Mouse (Mus musculus): ENCODE measurements around the gene Qrfp. TPM values are rescaled to one million over a fixed set of nuclear protein-coding genes. Genes with fewer than 3 reads are reported as not detected.

The Qrfp gene
- total RNA-seq, 2 experiments from 2014 or later = not detected

DNA sequence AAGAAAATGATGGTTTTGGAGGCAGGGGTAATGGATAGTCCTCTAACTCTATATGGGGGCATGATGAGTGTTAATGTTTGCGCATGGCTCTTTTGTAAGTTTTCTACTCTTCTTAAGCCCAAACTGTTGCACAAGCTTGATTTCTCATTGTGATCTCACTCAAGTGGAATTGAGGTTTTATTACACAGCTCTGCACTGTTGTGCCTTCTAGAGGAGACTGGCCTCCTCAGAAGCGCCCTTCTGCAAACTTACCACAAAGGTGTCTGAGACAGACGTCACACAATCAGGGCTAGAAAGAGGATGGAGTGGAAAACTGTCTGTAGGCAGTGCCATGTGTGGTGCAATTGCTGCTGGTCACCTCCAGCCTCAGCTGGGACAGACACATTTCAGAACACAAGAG, 33.9 kb downstream of the Qrfp start:
- DNase-seq (ENCODE audit: low spot score in 2 of 2) = no peak

DNA sequence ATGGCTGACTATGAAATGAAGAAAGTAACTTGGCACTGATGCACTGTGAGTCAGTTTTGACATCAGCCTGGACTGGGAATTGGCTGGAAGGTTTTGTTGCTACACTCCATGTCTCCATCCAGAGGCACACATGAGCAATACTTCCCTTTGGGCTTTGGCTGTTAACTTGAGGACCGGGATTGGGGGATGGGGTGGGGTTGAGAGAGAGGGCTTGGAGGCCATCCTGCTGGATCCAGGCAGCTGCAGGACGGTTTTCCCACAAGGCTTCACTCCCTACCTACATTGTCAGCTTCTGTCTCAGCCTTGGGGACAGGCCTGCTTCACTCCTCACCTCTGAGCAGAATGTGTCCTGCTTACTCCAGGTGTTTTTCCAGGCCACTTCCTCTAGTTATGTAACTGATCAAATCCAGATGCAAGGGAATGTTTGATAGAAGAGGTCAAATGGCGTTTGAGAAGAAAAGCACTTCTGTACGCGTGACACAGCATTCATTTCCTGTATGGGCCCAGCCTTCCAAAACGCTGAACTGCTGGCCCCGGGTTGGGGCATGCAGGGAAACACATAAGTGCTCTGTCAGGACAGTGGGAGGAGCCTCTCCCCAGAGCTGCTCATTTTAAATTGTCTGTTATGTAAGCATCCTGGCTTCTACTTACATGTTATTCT, 39.5 kb downstream of the Qrfp start:
- no peak for DNase-seq (ENCODE audit: low spot score in 2 of 2)

DNA sequence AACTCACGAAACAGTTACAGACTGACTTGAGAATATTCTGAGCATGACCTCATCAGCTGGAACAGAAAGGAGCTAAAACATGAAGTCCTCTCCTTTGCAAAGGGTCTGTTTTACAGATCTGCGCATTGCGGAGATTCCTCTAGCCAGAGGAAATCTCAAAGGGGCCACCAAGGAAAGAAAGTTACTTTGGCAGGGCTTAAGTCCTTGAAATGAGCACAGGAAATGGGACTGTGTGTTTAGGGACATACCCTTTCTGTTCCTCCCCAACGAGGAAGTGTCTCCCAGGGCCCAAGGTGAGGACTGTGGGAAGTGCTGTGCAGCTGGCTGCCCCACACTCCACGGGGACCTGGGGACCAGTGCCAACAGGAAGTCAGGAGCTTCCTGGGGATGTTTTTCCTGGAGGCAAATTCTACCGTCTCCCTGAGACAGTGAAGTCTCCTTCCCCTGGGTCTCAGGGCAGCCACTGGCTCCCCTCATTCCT, 40.7 kb downstream of the Qrfp start:
- no peak for DNase-seq (ENCODE audit: low spot score in 2 of 2)

DNA sequence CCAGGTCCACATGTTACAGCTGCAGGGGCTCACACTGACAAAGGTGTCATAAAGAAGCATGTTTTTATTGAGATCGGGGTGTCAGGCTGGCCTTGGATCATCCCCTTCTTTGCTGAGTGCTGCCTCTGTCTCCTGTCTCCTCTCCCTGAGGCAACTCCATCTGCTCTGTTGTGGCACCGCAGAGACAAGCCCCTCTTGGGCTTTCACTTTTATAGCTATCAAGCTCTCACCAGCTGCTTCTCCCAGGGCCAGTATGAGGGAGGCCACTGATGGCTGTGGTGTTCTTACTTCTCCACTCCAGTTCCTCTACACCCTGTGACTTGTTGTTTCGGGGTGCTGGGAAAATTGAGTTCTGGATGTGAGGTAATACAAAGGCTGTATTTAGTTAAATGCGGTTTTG, 41.3 kb downstream of the Qrfp start:
- DNase-seq (ENCODE audit: low spot score in 2 of 2) = no peak

DNA sequence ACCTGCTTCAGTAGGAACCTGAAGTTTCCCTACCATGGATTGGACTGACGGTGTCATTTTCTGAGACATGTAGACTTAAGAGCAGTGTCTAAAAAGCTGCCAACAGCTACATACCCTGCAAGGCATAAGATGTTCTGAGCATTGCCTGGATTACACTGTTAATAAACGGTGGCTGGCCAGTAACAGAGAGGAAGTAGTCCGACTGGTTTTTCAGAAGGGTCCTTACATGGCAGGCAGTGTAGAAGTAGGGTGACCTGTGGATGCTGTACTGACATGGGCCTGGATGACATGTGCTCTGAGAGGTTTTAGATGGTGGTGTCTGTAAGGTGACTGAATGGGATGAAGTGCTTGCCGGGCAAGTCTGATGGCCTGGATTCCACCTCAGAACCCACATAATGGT, 42.6 kb downstream of the Qrfp start:
- DNase-seq (ENCODE audit: low spot score in 2 of 2) = no peak

DNA sequence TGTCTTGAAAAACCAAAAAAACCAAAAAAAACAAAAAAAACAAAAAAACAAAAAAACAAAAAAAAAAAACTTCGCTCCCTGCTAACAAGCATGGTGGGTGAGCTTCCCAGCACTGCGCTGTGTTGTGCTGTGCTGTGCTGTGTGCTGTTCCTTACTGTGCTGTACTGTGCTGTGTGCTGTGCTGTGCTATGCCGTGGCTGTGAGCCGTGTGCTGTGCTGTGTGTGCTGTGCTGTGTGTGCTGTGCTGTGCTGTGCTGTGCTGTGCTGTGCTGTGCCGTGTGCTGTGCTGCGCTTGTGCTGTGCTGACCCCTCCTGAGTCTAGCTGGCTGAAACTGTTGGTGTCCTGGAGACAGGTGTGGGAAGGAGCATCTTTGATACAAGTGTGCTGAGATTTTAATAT, 43.3 kb downstream of the Qrfp start:
- no peak for DNase-seq (ENCODE audit: low spot score in 2 of 2)

DNA sequence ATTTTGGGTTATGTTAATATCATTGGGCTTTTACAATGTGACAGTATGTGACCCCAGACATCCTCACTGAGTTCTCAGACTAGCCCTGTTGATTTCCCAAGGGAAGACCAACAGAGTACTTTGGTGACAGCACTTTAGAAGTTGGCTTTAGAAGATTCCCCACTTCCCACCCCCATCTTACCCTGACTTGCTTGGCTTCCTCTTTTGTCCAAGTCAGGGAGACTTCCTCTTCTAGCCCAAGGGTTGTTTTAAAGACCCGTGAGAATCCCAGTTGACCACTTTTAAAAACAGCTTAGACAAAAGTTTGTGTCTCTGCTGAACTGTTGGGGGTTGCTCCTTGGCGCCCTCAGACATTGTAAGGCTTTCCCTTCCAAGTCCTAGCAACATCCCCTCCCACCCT, 47.1 kb downstream of the Qrfp start:
- DNase-seq (ENCODE audit: low spot score in 2 of 2) = no peak

DNA sequence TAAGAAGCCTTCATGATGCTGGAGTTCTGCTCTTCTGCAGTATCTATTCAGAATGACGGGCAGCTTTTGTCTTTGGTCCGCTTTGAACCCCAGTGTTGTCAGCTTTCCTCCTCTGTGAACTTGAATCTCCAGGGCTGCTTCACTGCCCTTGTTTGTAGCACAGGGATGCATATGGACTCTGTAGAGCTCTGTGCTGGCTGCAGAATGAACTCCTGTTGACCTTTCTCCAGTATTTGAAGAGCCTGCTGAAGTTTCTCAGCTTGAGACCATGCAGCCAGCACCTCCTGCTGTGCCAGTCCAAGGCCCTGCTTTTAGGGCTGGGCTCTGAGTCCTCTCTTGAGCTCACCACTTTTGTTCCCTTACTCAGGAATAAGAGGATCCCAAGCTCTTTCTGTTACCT, 47.5 kb downstream of the Qrfp start:
- DNase-seq (ENCODE audit: low spot score in 2 of 2) = no peak

DNA sequence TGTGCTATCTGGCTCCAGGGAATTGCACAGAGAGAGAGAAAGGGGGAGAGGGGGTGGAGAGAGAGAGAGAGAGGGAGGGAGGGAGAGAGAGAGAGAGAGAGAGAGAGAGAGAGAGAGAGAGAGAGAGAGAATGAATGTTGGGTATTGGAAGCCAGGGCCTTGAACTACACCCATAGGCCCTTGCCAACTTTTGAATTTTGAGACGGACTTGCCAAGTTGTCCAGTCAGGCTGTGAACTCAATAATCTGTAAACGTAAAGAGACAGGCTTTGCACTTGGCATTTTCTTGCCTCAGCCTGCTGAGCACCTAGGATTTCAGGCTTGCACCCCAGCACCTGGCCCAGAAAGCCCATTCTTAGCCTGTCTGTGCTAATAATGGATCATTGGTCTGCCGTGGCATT, 48.2 kb downstream of the Qrfp start:
- DNase-seq (ENCODE audit: low spot score in 2 of 2) = no peak

DNA sequence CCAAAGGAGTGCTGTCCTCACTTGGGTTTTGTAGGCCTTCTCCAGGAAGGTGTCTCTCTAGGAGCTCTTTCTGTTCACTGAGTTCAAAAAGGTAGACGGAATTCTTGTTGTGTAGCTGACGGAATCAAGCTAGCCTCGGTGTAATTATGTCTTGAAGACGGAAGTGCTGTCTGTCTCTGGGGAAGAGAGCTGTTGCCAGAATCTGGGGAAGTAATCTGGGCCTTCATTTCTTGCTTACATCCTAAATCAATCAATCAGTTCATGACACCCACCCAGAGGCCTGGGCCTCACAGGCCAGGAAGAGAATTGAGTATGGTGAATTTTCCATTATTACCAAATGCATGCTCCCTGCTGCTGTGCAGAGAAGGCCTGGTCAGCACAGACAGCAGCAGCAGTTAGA, 48.8 kb downstream of the Qrfp start:
- no peak for DNase-seq (ENCODE audit: low spot score in 2 of 2)

DNA sequence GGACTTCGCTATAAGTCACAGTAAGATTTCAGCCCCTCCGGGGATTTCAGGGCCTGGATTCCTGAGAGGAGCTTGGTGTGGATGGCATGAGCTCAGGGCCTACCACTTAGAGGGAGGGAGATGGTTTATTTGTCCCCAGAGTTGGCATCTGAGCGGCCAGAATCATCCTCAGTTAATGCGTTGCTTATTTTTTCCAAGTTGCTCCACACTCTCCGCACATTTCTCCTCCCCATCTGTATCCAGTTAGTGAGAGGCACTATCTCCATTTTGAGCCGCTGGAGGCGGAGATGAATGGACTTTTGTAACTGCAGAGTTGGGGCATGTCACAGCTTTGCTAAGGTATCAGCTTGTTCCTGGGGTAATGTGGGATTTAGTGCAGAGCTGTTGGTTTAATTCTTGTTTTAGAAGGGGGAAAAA, 49.3 kb downstream of the Qrfp start:
- no peak for DNase-seq (ENCODE audit: low spot score in 2 of 2)

DNA sequence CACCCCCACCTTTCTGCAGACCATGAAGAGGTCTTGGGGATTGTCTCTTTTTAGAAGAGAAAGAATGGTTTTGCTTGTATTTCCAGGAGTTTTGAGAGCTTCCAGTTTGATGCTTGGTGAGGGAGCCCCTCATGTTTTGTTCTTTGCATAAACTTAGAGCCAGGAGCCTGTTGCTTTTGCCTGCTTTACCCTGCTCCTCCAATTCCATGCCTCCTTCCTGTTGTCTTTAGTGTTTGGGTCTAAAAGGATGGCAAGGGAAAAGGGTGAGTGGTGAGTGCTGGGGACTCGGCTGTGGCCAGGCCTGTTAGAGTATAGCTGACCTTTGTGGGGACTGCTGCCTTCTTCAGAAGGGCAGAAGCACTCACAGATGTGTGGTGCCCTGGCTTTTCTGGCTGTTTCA, 49.9 kb downstream of the Qrfp start:
- DNase-seq (ENCODE audit: low spot score in 2 of 2) = no peak

DNA sequence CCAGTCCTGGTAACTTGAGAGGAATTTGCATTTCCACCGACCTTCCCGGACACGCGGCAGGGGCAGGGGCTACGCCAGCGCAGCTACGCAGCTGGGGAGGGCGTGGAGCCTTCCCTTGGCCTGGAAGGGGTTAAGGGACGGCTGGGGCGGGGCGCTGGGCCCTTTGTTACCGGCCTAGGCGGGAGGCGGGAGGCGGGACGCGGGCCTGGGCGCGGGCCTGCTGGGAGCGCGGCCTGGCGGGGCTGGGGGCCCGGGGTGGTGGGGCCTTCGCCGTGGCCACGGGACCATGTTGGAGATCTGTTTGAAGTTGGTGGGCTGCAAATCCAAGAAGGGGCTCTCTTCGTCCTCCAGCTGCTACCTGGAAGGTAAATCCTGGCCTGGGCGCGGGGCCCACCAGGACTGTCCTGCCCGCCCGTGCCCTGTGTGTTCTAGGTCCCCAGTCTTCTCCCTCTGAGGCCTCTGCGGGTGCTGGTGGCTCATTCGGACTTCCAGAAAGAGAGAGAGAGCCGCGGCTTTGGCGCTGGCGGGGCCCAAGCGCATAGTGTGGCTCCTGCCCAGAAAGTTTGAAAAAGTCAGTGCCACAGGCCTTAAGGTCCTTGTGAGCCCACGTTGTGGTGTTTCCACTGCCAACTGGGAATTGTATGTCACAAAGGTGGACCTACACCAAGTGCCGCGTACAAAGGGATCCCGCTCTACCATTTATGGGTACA, 50.5 kb downstream of the Qrfp start:
- DNase-seq (ENCODE audit: low spot score in 2 of 2) = peak; percentile 33 to 38

DNA sequence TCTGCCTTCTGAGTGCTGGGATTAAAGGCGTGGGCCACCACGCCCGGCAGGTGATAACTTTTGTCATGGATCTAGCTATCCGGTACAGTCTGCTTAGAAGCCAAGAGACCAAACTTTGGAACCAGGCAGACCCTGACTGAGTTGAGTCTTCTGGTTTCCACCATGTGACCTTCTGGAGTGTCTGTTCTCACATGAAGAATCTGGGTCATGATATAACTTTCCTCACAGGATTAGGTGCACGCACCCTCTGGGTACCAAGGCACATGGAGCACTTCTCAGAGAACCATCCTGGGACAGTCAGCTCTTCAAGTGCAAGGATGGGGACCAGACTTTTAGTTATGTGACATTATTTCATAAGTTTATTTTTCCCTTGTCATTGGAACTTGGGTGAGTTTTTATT, 51.4 kb downstream of the Qrfp start:
- no peak for DNase-seq (ENCODE audit: low spot score in 2 of 2)

DNA sequence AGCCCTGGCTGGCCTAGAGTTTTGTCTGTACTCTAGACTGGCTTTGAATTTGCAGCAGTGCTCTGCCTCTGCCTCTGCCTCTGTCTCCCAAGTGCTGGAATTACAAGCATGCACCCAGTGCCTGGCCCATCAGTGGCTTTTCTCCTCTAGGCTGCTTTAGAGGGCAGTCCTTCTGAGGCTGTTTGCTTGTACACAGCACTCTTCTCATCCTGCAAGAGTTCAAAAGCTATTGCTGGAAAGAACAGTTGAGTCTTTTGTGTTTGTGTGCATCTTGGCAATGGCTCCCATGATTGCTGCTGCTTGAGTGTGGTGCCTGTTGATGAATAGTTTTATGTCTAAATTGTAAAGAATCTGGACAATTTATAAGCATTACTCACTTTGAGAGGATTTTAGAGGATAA, 52.9 kb downstream of the Qrfp start:
- no peak for DNase-seq (ENCODE audit: low spot score in 2 of 2)

Other genes starting within 250 kb of the Qrfp start
- 10 to 100 TPM; 33.3 to 33.8 TPM for gene Fubp3, start 237.9 kb downstream of the Qrfp start, total RNA-seq (2021)
- gene Prdm12, start 170.5 kb downstream of the Qrfp start, total RNA-seq (2021) = under 1 TPM; 0.14 to 0.26 TPM
- gene Exosc2, start 139.9 kb downstream of the Qrfp start, total RNA-seq (2021) = 10 to 100 TPM; 19.5 to 24.2 TPM
- gene Abl1, start 122.2 kb downstream of the Qrfp start, total RNA-seq (2021) = 10 to 100 TPM; 39.2 to 39.9 TPM
- gene Fibcd1, start 35.4 kb upstream of the Qrfp start, total RNA-seq (2021) = 1 to 10 TPM; 7.4 to 9.2 TPM
- 1 to 10 TPM; 5.7 to 7.9 TPM for gene Lamc3, start 76.7 kb upstream of the Qrfp start, total RNA-seq (2021)
- gene Aif1l, start 139.6 kb upstream of the Qrfp start, total RNA-seq (2021) = 1 to 10 TPM; 4.8 to 5.2 TPM
- gene Nup214, start 163.9 kb upstream of the Qrfp start, total RNA-seq (2021) = 10 to 100 TPM; 54.4 to 56.3 TPM

Data from left cerebral cortex, adult 18-20 months (tissue).